1 mouse cellular context compared by ENCODE assay signal in genomic region chr17:25727265-25728008, GRCm38 (mm10).
TF ChIP-seq lines count a peak whose summit lies in the region.

Gene Chtf18 (minus strand): TSS chr17:25727419.
Gene Rpusd1 (plus strand): TSS chr17:25727670.

TF ChIP-seq in CH12.LX, 34 proteins besides CTCF, POLR2A, EP300 and RAD21 (continued from another document):
- TF ChIP-seq JUN (IDR thresholded peaks at IDR 0.05; ENCODE audit: insufficient read depth, low read depth, low read length) = no peak
- peak; percentile 45; the same call in 1 of the 2 replicates for TF ChIP-seq TCF12 (IDR thresholded peaks at IDR 0.05; ENCODE audit: low read depth, low read length)
